Mouse (Mus musculus) embryonic facial prominence, embryonic 11.5 days (tissue): ENCODE data around the gene Hdac5. TPM values are rescaled to one million over a fixed set of nuclear protein-coding genes. Genes with fewer than 3 reads are reported as not detected.
"Not testable (repeated sequence)": the region's sequence is repeated elsewhere in the genome, so short reads cannot be mapped to it uniquely, and the experiment has no call there.

Experiments used
- ATAC-seq: fragments of 200-750 bp; cut with Nextera tagmentation; replicated peaks from 2 replicates; pipeline ENCODE4 v1.8.0; 2017; ENCODE audit warnings: low read depth; ENCODE audit not compliant: insufficient number of reproducible peaks, low FRiP score, low TSS enrichment
- DNase-seq: peaks from one replicate; pipeline ENCODE4 v3.0.0-alpha.2; 2015; ENCODE audit warnings: low spot score
- H3K27ac ChIP-seq: fragments of 300-500 bp; sonication (generic); replicated peaks from 2 replicates; pipeline ENCODE4 v1.5.1; 2014; ENCODE audit warnings: mild to moderate bottlenecking, low read depth, low read length, control low read depth
- H3K27me3 ChIP-seq: fragments of 300-500 bp; sonication (generic); 2 replicates; pipeline ENCODE4 v1.6.1; 2014; ENCODE audit warnings: mild to moderate bottlenecking, low read length, moderate library complexity, mixed read lengths; ENCODE audit not compliant: control insufficient read depth, insufficient read depth
- H3K36me3 ChIP-seq: fragments of 300-500 bp; sonication (generic); replicated peaks from 2 replicates; pipeline ENCODE4 v1.6.1; 2014; ENCODE audit warnings: low read depth, mild to moderate bottlenecking, low read length, moderate library complexity, mixed read lengths; ENCODE audit not compliant: control insufficient read depth, insufficient read depth
- H3K4me1 ChIP-seq: fragments of 300-500 bp; sonication (generic); 2 replicates; pipeline ENCODE4 v1.6.1; 2014; ENCODE audit warnings: low read length, mixed read lengths; ENCODE audit not compliant: control insufficient read depth, insufficient read depth
- H3K4me2 ChIP-seq: fragments of 300-500 bp; sonication (generic); 2 replicates; pipeline ENCODE4 v1.6.1; 2014; ENCODE audit warnings: low read depth, mild to moderate bottlenecking, control low read depth, low read length, moderate library complexity
- H3K4me3 ChIP-seq: fragments of 300-500 bp; sonication (generic); 2 replicates; pipeline ENCODE4 v1.5.1; 2014; ENCODE audit warnings: low read depth, low read length, control low read depth
- H3K9ac ChIP-seq: fragments of 300-500 bp; sonication (generic); replicated peaks from 2 replicates; pipeline ENCODE4 v1.6.1; 2014; ENCODE audit warnings: mild to moderate bottlenecking, control low read depth, low read length
- H3K9me3 ChIP-seq: fragments of 300-500 bp; sonication (generic); replicated peaks from 2 replicates; pipeline ENCODE4 v1.6.1; 2016; ENCODE audit warnings: mild to moderate bottlenecking, low read length, inconsistent platforms, mixed read lengths; ENCODE audit not compliant: control insufficient read depth
- WGBS: fragments of 180-500 bp; shearing (Covaris S2); extraction: QIAGEN DNeasy Blood & Tissue Kit; methylation state at CpG from one replicate; pipeline ENCODE4 v1.1.7; 2014; 5-methylcytosine and 5-hydroxymethylcytosine counted together
- polyA plus RNA-seq: library from polyadenylated mRNA; unstranded; fragments of >200 nt; fragmentation: Nextera tagmentation; extraction: Ambion mirVana; gene quantifications from 2 replicates; pipeline ENCODE4 v1.2.1, GENCODE M21; 2014

Gene Hdac5
- polyA plus RNA-seq, 1 experiment from 2014 or later = 21.9 TPM

GRCm38 (mm10) chr11:102184253-102184645 lies 45.7 kb downstream of the Hdac5 start:
- ATAC-seq = peak; percentile 26; the same call in 1 of the 2 replicates
- Histone ChIP-seq H3K27ac (peak overlapping the region; percentile 79), H3K4me2 (peak overlapping the region; percentile 71), H3K27me3 (no peaks in the 10 kb centered on the region), H3K9ac (peak overlapping the region; percentile 85), H3K4me3 (peak overlapping the region; percentile 78), H3K4me1 (no peaks in the 10 kb centered on the region), H3K36me3 (no peaks in the 10 kb centered on the region; the same call in 1 of the 2 replicates), H3K9me3 (no peaks in the 10 kb centered on the region)
- WGBS = 7% methylated on average over 7 of the region's 7 CpGs
- no peak for DNase-seq

- ATAC-seq = no peak
- Histone ChIP-seq H3K9ac (no peak overlapping the region), H3K36me3 (no peaks in the 10 kb centered on the region; the same call in 1 of the 2 replicates), H3K27me3 (no peaks in the 10 kb centered on the region), H3K4me2 (no peak overlapping the region), H3K9me3 (no peaks in the 10 kb centered on the region), H3K4me1 (no peaks in the 10 kb centered on the region), H3K4me3 (no peak overlapping the region), H3K27ac (no peak overlapping the region)
- no peak for DNase-seq
These were observed 50.1 kb downstream of the Hdac5 start for GRCm38 (mm10) chr11:102179836-102180235.

- WGBS = 88% methylated on average over 5 of the region's 5 CpGs
- H3K36me3 ChIP-seq = no peaks in the 10 kb centered on the region; the same call in 1 of the 2 replicates
These were observed 61.3 kb downstream of the Hdac5 start for GRCm38 (mm10) chr11:102168689-102169088.

GRCm38 (mm10) chr11:102167539-102167938 lies 62.4 kb downstream of the Hdac5 start:
- no peaks in the 10 kb centered on the region; the same call in none of the 2 replicates for H3K36me3 ChIP-seq
- WGBS = 94% methylated on average over 5 of the region's 5 CpGs
- no peak overlapping the region for H3K27ac ChIP-seq
- no peak overlapping the region for H3K9ac ChIP-seq
- no peaks in the 10 kb centered on the region for H3K9me3 ChIP-seq
- H3K4me2 ChIP-seq = no peak overlapping the region
- no peak overlapping the region for H3K4me3 ChIP-seq
- no peaks in the 10 kb centered on the region for H3K27me3 ChIP-seq
- H3K4me1 ChIP-seq = no peaks in the 10 kb centered on the region
- DNase-seq (no peak), ATAC-seq (no peak)

More at GRCm38 (mm10) chr11:102168689-102169088, 61.3 kb downstream of the Hdac5 start:
- no peaks in the 10 kb centered on the region for H3K9me3 ChIP-seq
- no peak for ATAC-seq
- H3K9ac ChIP-seq = no peak overlapping the region
- H3K4me2 ChIP-seq = no peak overlapping the region
- no peak overlapping the region for H3K27ac ChIP-seq
- H3K4me3 ChIP-seq = no peak overlapping the region
- no peak for DNase-seq
- no peaks in the 10 kb centered on the region for H3K27me3 ChIP-seq
- no peaks in the 10 kb centered on the region for H3K4me1 ChIP-seq

GRCm38 (mm10) chr11:102165971-102166722 lies 63.8 kb downstream of the Hdac5 start:
- Histone ChIP-seq H3K4me2 (no peak overlapping the region), H3K9me3 (no peaks in the 10 kb centered on the region), H3K4me1 (no peaks in the 10 kb centered on the region), H3K9ac (no peak overlapping the region), H3K4me3 (no peak overlapping the region), H3K27me3 (no peaks in the 10 kb centered on the region), H3K36me3 (no peaks in the 10 kb centered on the region; the same call in none of the 2 replicates), H3K27ac (no peak overlapping the region)
- DNase-seq = no peak
- ATAC-seq = no peak
- WGBS = 70% methylated on average over 6 of the region's 6 CpGs

GRCm38 (mm10) chr11:102159781-102160180 lies 70.2 kb downstream of the Hdac5 start:
- no peaks in the 10 kb centered on the region for H3K4me1 ChIP-seq
- no peaks in the 10 kb centered on the region for H3K27me3 ChIP-seq
- DNase-seq = no peak
- no peaks in the 10 kb centered on the region; the same call in none of the 2 replicates for H3K36me3 ChIP-seq
- no peak overlapping the region for H3K9ac ChIP-seq
- no peak for ATAC-seq
- H3K9me3 ChIP-seq = no peaks in the 10 kb centered on the region
- H3K4me2 ChIP-seq = no peak overlapping the region
- no peak overlapping the region for H3K4me3 ChIP-seq
- no peak overlapping the region for H3K27ac ChIP-seq
- 77% methylated on average over 5 of the region's 5 CpGs for WGBS

GRCm38 (mm10) chr11:102158024-102158423 lies 71.9 kb downstream of the Hdac5 start:
- not testable (repeated sequence) for ATAC-seq, DNase-seq
- WGBS = 74% methylated on average over 2 of the region's 2 CpGs

GRCm38 (mm10) chr11:102156786-102157089 lies 73.2 kb downstream of the Hdac5 start:
- ATAC-seq (no peak), DNase-seq (no peak)
- Histone ChIP-seq H3K4me3 (no peak overlapping the region), H3K36me3 (no peaks in the 10 kb centered on the region; the same call in 1 of the 2 replicates), H3K9ac (no peak overlapping the region), H3K4me1 (no peaks in the 10 kb centered on the region), H3K9me3 (no peaks in the 10 kb centered on the region), H3K27me3 (no peaks in the 10 kb centered on the region), H3K4me2 (no peak overlapping the region), H3K27ac (no peak overlapping the region)
- 13% methylated on average over 1 of the region's 1 CpGs for WGBS

More at GRCm38 (mm10) chr11:102158024-102158423, 71.9 kb downstream of the Hdac5 start:
- not testable (repeated sequence) for H3K4me1 ChIP-seq, H3K9me3 ChIP-seq, H3K9ac ChIP-seq, H3K4me3 ChIP-seq, H3K27ac ChIP-seq, H3K4me2 ChIP-seq, H3K36me3 ChIP-seq, H3K27me3 ChIP-seq
